Mouse (Mus musculus) inflammation-experienced regulatory T-cells, adult 6 months (primary cell): ENCODE results near the gene Rpl7a. TPM values are rescaled to one million over a fixed set of nuclear protein-coding genes. Genes with fewer than 3 reads are reported as not detected.
A peak's percentile ranks its signal among the peaks of the same experiment; 100 is the strongest.

Source experiments
- ATAC-seq: one replicate; pipeline ENCODE4 v1.8.0; 2017
- polyA plus RNA-seq, 3 experiments: library from polyadenylated mRNA; unstranded; fragments of 100-300 nt; shearing (Covaris generic); gene quantifications; one replicate each; pipeline ENCODE4 v1.2.1; 2017

The Rpl7a gene
- polyA plus RNA-seq, 3 experiments from 2014 or later = 540 to 1,152 (median 653) TPM

DNA sequence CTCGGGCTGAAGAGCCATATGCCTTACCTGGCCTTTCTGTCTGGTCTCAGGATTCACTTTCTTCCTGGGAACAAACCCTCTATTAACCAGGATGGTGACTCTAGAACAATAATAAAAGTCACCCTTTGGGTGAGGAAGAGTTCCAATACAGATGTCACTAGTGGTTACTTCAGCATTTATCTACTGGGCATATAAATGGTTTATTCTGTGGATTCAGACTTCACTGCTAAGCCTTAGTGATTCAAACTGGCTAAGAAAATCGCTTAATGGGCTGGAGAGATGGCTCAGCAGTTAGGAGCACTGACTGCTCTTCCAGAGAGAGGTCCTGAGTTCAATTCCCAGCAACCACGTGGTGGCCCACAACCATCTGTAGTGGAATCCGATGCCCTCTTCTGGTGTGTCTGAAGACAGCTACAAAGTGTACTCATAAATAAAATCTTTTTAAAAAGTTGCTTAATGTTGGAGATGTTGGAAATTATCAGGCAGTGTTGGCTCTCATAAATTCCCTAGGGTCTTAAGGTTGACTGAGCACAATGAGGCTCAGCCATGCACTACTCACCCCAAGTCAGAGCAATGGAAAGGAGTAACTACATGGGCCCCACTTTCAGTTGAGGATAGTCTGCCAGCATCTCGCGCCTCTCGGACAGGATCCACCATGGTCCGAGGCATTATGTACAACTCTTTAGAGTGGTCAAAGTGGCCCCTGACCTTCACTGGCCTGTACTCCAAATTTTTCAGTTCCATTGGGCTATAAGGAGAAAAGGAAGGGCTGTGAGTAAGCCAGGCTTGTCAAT, 3.8 kb downstream of the Rpl7a start:
- no peak for ATAC-seq

- ATAC-seq = peak; percentile 94
Measured at GRCm38 (mm10) chr2:26915927-26916728, 5.6 kb downstream of the Rpl7a start, which contains the start of the genes Surf2 and Surf1. TSS of gene Surf2 (plus strand) at chr2:26916367. TSS of gene Surf1 (minus strand) at chr2:26916530.

DNA sequence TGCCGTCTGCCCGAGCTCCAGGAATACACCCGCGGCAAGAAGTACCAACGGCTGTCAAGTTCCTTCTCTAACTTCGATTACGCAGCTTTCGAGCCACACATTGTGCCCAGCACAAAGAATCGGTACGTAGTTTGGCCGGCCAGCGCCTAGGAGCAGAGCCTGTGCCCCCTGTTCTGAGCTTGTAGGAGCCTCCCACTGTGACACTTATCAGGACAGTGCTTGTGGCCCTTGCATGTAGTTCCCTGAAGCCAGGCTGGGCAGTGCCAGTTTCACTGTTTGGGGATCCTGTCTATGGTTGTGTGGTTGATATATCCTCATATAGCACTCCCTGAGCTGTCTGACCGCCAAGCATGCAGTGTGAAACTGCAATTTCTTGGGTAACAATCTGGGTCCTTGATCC, 6.2 kb downstream of the Rpl7a start:
- ATAC-seq = no peak

- ATAC-seq = no peak
Measured at GRCm38 (mm10) chr2:26919684-26920083, 9.1 kb downstream of the Rpl7a start.

GRCm38 (mm10) chr2:26920190-26920855, 9.8 kb downstream of the Rpl7a start:
- ATAC-seq = no peak

- no peak for ATAC-seq
Measured at GRCm38 (mm10) chr2:26921784-26922183, 11.2 kb downstream of the Rpl7a start.

- no peak for ATAC-seq
Measured at GRCm38 (mm10) chr2:26927745-26928476, 17.3 kb downstream of the Rpl7a start.

DNA sequence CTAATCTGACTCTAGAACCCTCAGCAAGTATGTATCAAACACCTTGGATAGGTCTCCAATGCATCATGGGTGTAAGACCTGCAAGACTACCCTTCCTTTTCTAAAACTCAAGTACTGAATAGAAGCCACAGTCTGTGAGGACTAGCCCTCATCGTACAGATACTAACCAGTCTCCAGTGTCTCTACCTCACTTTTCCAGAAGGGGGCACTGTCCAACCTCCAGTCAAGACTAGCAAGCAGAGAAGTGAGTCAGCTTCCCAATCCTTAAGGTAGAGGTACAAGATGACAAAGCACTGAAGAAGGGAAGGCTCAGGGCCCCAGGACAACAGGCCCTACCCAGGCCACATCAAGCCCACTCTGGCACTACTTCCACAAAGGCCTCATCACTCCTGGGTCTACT, 19.8 kb downstream of the Rpl7a start:
- ATAC-seq = peak; percentile 21

DNA sequence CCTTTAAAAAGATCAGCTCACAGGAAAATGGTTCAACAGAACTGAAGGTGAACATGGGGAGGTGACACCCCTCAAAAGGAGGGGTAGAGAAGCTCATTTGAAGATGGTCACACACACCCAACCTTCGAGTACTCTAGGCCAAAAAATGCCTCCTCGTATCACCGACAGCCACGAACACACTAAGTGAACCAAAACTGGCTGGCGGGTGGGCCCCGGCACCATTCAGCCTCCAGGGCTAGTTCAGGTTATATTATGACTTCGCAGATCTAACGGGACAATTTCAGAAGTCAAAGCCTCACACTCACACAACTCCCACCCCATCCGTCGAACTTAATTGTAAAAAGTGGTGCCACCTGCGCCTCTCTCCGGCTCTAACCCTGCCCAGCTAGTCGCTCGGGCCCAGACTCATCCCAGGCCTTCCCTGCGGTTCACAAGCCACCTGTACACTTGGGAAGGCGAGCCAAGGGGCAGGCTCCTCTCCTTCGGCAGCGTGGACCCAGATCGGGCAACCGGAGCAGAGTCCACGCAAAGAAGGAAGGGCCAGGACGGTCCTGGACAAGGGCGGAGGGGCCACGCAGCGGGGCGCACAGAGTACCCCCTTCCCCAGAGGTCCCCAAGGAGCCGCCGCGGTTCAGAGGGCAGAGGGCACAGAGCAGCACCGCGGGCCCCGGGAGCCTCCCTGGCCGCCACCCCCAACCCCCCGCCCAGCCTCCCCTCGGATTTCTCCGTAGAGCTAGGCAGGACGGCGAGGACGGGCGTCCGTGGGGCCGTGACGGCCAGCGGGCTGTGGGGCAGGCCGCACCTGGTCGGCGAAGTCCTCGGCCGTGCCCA, 22.1 kb downstream of the Rpl7a start:
- ATAC-seq = no peak

DNA sequence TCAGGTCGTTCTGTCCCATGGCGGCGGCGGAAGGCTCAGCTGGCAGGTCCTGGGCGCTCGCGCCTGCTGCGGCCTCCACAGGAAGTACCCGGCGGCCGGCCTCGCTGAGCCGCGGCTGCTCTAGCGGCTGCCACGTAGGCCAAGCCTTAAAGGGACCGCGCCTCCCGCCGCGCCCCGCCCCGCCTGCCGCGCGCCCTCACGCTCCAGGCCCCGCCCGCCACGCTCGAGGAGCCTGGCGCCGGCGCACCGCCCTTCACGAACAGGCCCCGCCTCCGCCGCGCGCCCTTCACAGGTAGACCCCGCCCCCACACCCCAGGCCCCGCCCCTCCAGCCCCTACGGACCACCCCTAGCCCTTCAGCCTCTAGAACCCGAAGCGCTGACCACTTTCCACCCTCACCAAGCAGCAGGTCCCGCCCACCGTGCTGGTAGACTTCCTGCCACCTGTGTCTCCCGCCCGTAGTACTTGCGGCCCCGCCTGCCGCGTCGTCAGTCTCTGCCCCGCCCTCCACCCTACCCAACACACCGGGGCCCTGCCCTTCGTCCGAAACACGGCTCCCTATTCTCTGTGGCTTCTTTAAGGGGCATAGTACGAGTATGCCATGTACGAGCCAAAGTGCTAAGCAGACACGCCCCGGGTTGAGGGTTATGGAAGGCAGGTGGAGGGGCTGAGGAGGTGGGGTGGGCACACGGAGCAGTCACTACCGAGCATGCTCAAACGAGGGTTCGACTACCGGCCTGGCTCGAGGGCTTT, 22.9 kb downstream of the Rpl7a start, which contains the start of the genes Surf4 and Stkld1:
Surf4 (minus strand) TSS at position 625 of the 752 bp plus-strand sequence.
Stkld1 (plus strand) TSS at position 744 of the 752 bp plus-strand sequence.
- ATAC-seq = peak; percentile 78

DNA sequence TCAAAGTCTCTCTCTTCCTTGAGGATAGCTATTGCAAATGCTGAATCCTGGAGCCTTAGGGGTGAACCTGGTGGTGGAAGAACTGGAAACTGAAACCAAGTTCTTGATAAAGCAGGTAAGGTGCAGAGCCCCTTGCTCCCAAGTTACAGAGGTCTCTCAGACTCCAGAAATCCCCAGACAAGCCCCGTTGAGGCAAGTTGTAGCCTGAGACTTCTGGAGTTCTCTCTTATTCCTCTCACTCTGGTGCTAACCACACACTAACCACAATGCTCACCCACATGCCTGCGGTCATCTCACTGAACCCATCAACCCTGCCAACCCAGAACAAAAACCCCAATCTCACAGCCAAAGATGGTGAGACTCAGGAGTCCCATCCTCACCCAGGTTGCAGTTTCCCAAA, 24.7 kb downstream of the Rpl7a start:
- no peak for ATAC-seq

- peak; percentile 25 for ATAC-seq
Measured at GRCm38 (mm10) chr2:26936425-26936824, 25.9 kb downstream of the Rpl7a start.

- ATAC-seq = no peak
Measured at GRCm38 (mm10) chr2:26941539-26941938, 31.0 kb downstream of the Rpl7a start.

DNA sequence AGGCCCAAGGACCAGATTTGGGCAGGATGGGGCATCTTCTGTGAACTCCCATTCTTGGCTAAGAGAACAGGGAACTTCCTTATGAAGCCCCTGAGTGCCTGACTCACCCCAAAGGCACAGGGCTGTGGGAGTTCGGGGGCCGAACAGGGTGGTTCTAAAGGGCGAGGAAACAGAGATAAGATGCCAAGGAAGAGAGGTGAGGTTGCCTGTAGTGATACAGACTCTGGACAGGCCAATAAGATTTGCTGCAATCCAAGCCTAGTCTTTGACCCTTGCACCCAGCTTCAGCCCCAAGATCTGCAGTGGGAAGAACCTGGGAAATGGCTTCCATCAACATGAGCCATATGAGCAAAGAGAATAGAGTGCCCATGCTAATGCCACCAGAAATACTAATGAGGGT, 32.7 kb downstream of the Rpl7a start:
- ATAC-seq = no peak

GRCm38 (mm10) chr2:26950411-26950810, 39.8 kb downstream of the Rpl7a start:
- no peak for ATAC-seq

DNA sequence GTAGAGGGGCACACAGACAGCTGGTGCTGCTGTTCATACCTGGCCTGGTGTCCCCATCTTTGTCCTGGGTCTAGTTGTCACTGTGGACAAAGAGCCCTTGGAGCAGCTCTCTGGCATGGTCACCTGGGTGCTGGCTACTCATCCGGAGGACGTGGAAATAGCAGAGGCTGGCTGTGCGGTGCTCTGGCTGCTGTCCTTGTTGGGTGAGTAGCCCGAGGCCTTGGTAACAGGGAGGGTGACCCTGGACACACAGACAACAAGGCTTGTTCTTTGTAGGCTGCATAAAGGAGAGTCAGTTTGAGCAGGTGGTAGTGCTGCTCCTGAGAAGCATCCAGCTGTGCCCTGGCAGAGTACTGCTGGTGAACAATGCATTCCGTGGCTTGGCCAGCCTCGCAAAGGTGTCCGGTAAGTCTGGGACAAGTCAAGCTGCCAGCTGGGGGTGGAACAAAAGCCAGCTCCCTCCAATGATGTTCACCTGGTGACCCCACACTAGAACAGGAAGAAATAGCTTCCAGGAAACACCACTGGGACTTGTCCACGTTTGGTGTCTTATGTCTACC, 40.9 kb downstream of the Rpl7a start:
- no peak for ATAC-seq

DNA sequence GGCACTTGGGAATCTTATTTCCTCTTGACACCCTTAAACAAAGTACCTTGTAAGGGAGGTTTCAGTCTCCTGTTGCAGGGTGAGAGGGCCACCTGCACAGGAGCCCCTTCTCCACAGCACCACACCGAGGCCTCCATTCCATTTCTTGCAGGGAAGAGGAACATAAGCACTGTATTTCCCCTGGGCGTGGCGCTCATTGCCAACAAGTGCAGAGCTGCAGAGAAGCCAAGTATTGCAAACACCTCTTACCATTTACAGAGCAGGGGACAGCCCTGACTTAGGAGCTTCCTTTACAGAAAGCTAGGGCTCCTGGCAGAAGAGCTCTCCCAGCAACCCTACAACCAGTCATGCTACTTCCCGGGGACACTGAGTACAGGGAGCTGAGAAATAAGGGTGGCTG, 41.6 kb downstream of the Rpl7a start:
- no peak for ATAC-seq

- ATAC-seq = no peak
Measured at GRCm38 (mm10) chr2:26952866-26953265, 42.3 kb downstream of the Rpl7a start.

GRCm38 (mm10) chr2:26954735-26955395, 44.3 kb downstream of the Rpl7a start:
- no peak for ATAC-seq
